Mouse (Mus musculus) forebrain, embryonic 11.5 days (tissue): Measurements from ENCODE around the gene Tldc1. TPM values are rescaled to one million over a fixed set of nuclear protein-coding genes. Genes with fewer than 3 reads are reported as not detected.
A peak's percentile ranks its signal among the peaks of the same experiment; 100 is the strongest.

Experiments
- ATAC-seq: fragments of 200-750 bp; cut with Nextera tagmentation; replicated peaks from 2 replicates; pipeline ENCODE4 v1.8.0; 2017; ENCODE audit warnings: moderate TSS enrichment; ENCODE audit not compliant: low FRiP score
- DNase-seq: peaks from one replicate; pipeline ENCODE4 v3.0.0-alpha.2; 2017; ENCODE audit warnings: low spot score
- H3K27ac ChIP-seq: fragments of 300-500 bp; sonication (generic); 2 replicates; pipeline ENCODE4 v1.5.1; 2014; ENCODE audit warnings: low read depth, low read length
- H3K27me3 ChIP-seq: fragments of 300-500 bp; sonication (generic); 2 replicates; pipeline ENCODE4 v1.6.1; 2014; ENCODE audit warnings: mild to moderate bottlenecking, low read length, mixed read lengths; ENCODE audit not compliant: control insufficient read depth, insufficient read depth
- H3K36me3 ChIP-seq: fragments of 300-500 bp; sonication (generic); 2 replicates; pipeline ENCODE4 v1.6.1; 2014; ENCODE audit warnings: mild to moderate bottlenecking, low read length, moderate library complexity, mixed read lengths; ENCODE audit not compliant: control insufficient read depth, insufficient read depth
- H3K4me1 ChIP-seq: fragments of 300-500 bp; sonication (generic); replicated peaks from 2 replicates; pipeline ENCODE4 v1.6.1; 2014; ENCODE audit warnings: low read length, mixed read lengths; ENCODE audit not compliant: control insufficient read depth, insufficient read depth
- H3K4me2 ChIP-seq: fragments of 300-500 bp; sonication (generic); 2 replicates; pipeline ENCODE4 v1.6.1; 2014; ENCODE audit warnings: low read depth, mild to moderate bottlenecking, low read length, moderate library complexity, mixed read lengths; ENCODE audit not compliant: severe bottlenecking
- H3K4me3 ChIP-seq: fragments of 300-500 bp; sonication (generic); 2 replicates; pipeline ENCODE4 v1.5.1; 2014; ENCODE audit warnings: low read depth, low read length
- H3K9ac ChIP-seq: fragments of 300-500 bp; sonication (generic); 2 replicates; pipeline ENCODE4 v1.6.1; 2014; ENCODE audit warnings: low read length
- H3K9me3 ChIP-seq: fragments of 300-500 bp; sonication (generic); 2 replicates; pipeline ENCODE4 v1.6.1; 2016; ENCODE audit warnings: low read length, mixed read lengths; ENCODE audit not compliant: control insufficient read depth
- WGBS: fragments of 180-500 bp; shearing (Covaris S2); extraction: QIAGEN DNeasy Blood & Tissue Kit; methylation state at CpG from one replicate; pipeline ENCODE4 v1.1.7; 2014; 5-methylcytosine and 5-hydroxymethylcytosine counted together
- polyA plus RNA-seq: library from polyadenylated mRNA; unstranded; fragments of >200 nt; fragmentation: Nextera tagmentation; extraction: Ambion mirVana; gene quantifications from 2 replicates; pipeline ENCODE4 v1.2.1, GENCODE M21; 2014

Gene Tldc1
- polyA plus RNA-seq, 1 experiment from 2014 or later = 13.4 TPM

DNA sequence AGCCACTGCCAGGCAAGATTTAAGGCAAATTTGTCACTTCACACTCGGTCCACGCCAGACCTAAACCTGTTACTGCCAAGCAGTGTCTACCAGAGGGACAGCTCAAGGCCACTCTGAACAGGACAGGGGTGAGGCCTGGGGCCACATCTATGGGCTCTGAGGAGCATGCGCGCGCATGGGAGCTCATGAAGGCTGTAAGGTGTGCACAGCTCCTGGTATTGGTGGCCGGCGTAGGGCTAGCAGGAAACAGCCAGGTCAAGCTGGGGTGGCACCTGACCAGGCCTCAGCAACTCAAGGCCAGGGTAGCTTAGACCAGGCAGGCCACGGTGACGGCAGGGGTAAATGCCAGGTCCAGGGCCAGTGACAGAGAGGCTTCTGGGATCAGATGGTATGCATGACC, 31.4 kb upstream of the Tldc1 start:
- 95% methylated on average over 9 of the region's 9 CpGs for WGBS
- Histone ChIP-seq H3K9ac (no peak overlapping the region), H3K4me3 (no peak overlapping the region), H3K4me2 (no peak overlapping the region), H3K27ac (no peak overlapping the region), H3K4me1 (peaks cover 3% of the 10 kb centered on the region; the same call in 1 of the 2 replicates), H3K36me3 (no peaks in the 10 kb centered on the region), H3K27me3 (no peaks in the 10 kb centered on the region), H3K9me3 (no peaks in the 10 kb centered on the region)
- ATAC-seq (peak; percentile 22; the same call in 1 of the 2 replicates), DNase-seq (no peak)

DNA sequence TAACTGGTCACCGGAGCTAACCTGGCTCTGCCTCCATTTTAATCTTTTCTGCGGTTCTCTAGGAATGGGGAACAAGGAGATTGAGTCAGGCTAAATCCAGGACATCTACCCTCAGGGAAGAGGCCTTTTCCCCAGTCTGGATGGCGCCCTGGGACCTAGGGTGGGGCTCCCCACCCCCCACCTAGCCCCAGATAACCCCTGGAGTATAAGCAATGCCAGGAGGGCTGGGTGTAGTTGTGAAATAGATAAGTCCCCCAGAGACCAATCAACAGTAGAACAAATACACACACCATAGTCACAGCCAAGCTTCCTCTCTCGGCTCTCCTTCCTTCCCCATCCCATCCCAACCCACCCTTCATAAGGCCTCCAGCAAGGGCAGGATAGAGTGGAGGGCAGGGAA, 29.5 kb upstream of the Tldc1 start:
- Histone ChIP-seq H3K9me3 (no peaks in the 10 kb centered on the region), H3K27ac (no peak overlapping the region), H3K36me3 (no peaks in the 10 kb centered on the region), H3K27me3 (no peaks in the 10 kb centered on the region), H3K9ac (no peak overlapping the region), H3K4me1 (peaks cover 3% of the 10 kb centered on the region; the same call in 1 of the 2 replicates), H3K4me2 (no peak overlapping the region), H3K4me3 (no peak overlapping the region)
- WGBS = 84% methylated on average over 4 of the region's 4 CpGs
- DNase-seq (no peak), ATAC-seq (no peak)

DNA sequence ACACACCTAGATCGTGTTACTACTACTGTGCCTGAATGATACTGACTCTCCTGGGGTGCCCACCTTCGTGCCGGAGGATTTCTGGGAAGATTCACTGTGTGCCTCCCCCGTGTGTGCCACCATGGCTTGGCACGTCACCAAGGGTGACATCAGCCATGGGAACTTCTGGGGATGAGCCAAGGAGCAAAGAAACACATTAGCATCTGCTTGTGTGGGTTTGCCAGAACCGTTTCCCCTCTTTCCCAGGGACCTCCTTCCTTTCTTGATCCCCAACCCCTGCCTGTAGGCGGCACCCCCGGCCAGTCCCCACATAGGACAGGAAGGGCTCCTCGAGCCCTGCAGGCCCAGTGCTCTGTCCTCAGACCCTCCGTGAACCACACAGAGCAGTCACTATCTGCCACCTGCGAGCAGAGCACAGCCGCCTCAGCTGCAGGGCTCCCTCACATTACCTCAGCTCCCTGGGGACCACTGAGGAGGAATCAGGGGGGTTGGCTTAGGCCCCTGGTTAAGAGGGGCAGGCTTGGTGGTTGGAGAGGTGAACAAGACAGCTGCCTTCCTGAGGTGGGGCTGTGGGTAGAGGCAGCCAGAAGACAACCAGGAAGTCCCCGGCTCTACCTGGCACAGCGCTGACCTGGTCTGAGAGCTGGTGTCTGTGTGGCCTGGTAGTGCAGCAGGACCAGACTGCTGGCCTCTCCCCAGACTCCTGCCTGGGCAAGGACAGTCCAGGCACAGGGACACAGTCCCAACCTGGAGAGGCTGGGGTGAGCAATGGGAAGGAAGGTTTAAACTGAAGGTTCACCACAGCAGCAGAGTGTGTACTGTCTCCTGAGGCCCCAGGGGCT, 28.4 kb upstream of the Tldc1 start:
- Histone ChIP-seq H3K4me3 (no peak overlapping the region), H3K27ac (no peak overlapping the region), H3K36me3 (no peaks in the 10 kb centered on the region), H3K4me2 (no peak overlapping the region), H3K9ac (no peak overlapping the region), H3K27me3 (no peaks in the 10 kb centered on the region), H3K9me3 (no peaks in the 10 kb centered on the region; the same call in 1 of the 2 replicates), H3K4me1 (peaks cover 3% of the 10 kb centered on the region; the same call in 1 of the 2 replicates)
- DNase-seq (no peak), ATAC-seq (no peak)
- WGBS = 83% methylated on average over 14 of the region's 14 CpGs

DNA sequence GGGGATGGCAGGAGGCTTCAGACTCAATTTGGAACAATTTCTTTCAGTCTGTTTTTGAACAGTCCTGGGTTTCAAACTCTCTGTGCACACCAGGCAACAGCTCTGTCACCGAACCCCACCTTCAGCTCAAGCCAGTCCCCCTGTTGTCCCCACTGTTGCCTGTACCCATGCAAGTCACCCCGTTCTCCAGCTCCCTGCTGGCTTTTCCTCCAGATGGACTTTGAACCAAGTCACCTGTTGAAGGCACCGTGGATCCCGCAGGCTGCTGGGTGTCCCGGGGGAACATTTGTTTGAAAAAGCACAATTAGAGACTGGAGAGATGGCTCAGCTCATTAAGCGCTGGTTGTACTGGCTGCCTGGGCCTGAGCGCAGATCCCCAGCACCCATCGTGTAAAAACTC, 27.1 kb upstream of the Tldc1 start:
- Histone ChIP-seq H3K27ac (no peak overlapping the region), H3K9me3 (no peaks in the 10 kb centered on the region; the same call in 1 of the 2 replicates), H3K4me3 (no peak overlapping the region), H3K9ac (no peak overlapping the region), H3K36me3 (no peaks in the 10 kb centered on the region), H3K27me3 (no peaks in the 10 kb centered on the region), H3K4me1 (peaks cover 4% of the 10 kb centered on the region; the same call in 1 of the 2 replicates), H3K4me2 (no peak overlapping the region)
- DNase-seq = no peak
- 75% methylated on average over 8 of the region's 8 CpGs for WGBS
- no peak for ATAC-seq

- H3K27ac ChIP-seq = no peak overlapping the region
- DNase-seq (no peak), ATAC-seq (no peak)
Observed at GRCm38 (mm10) chr8:119802592-119802991, 24.4 kb upstream of the Tldc1 start.

GRCm38 (mm10) chr8:119801168-119801567, 23.0 kb upstream of the Tldc1 start:
- Histone ChIP-seq H3K9ac (no peak overlapping the region), H3K27me3 (no peaks in the 10 kb centered on the region), H3K4me1 (peaks cover 13% of the 10 kb centered on the region), H3K36me3 (no peaks in the 10 kb centered on the region), H3K27ac (no peak overlapping the region), H3K4me3 (no peak overlapping the region), H3K4me2 (no peak overlapping the region), H3K9me3 (no peaks in the 10 kb centered on the region; the same call in 1 of the 2 replicates)
- 28% methylated on average over 4 of the region's 4 CpGs for WGBS
- ATAC-seq (no peak), DNase-seq (no peak)

More at GRCm38 (mm10) chr8:119802592-119802991, 24.4 kb upstream of the Tldc1 start:
- 100% methylated on average over 1 of the region's 1 CpGs for WGBS
- H3K36me3 ChIP-seq = no peaks in the 10 kb centered on the region
- H3K4me3 ChIP-seq = no peak overlapping the region
- no peak overlapping the region for H3K9ac ChIP-seq
- H3K27me3 ChIP-seq = no peaks in the 10 kb centered on the region
- no peak overlapping the region for H3K4me2 ChIP-seq
- peaks cover 13% of the 10 kb centered on the region for H3K4me1 ChIP-seq
- H3K9me3 ChIP-seq = no peaks in the 10 kb centered on the region; the same call in 1 of the 2 replicates

DNA sequence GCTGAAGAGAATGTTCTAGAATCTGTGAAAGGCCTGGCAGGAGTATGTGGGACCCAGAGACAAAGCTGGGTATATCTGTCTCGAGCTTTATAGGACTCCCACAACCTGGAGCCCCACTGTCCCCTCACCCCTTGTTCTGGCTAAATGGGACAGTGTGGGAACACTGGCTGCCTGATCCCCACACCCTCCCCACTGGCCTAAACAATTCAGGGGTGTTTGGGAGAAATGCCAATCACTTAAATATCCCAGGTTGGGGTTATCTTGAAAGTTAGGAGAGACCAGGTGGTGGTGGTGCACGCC, 20.7 kb upstream of the Tldc1 start:
- Histone ChIP-seq H3K27ac (peak overlapping the region; percentile 53), H3K36me3 (no peaks in the 10 kb centered on the region), H3K27me3 (no peaks in the 10 kb centered on the region), H3K9me3 (no peaks in the 10 kb centered on the region; the same call in 1 of the 2 replicates), H3K9ac (no peak overlapping the region; the same call in 1 of the 2 replicates), H3K4me2 (no peak overlapping the region), H3K4me3 (no peak overlapping the region), H3K4me1 (peaks cover 13% of the 10 kb centered on the region)
- ATAC-seq (peak; percentile 4; the same call in 1 of the 2 replicates), DNase-seq (no peak)
- WGBS = 54% methylated on average over 2 of the region's 2 CpGs

DNA sequence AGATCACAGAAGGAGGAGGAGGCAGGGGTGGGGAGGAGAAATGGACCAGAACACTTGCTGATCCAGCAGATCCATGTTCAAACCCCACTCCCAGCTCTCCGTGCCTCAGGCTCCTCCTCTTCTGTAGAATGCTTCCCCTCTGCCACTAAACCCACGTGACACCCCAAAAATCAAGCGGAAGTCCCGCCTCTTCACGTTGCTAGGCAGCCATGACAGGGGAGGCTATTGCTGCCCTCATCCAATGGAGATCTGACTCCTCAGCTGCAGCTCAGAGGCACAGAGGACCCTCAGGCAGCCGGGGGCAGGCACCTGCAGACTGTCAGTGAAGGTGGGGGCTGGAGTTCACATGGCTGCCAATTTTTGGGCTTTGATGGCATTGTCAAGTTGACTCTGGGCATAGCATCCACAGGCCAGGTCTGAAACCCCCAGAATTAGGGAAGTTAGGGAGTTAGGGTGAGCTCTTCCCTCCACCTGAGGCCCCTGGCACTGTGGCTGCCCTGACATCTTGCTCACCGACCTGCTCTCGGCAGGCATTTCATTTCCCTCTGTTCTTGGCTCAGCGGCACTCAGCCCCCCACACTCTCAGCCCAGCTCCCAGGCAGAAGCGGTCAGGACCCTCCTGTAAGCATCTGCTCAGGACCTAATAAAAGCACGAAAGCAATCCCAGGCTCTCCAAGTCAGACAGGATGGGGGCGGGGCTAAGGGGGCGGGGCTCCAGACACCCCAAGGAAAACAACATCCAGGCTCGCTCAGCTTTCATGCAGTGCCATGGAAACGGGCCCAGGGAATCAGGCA, 20.2 kb upstream of the Tldc1 start:
- DNase-seq (peak; percentile 79), ATAC-seq (peak; percentile 63)
- peak overlapping the region; percentile 6; the same call in 1 of the 2 replicates for H3K4me2 ChIP-seq
- peaks cover 13% of the 10 kb centered on the region for H3K4me1 ChIP-seq
- H3K36me3 ChIP-seq = no peaks in the 10 kb centered on the region
- H3K27me3 ChIP-seq = no peaks in the 10 kb centered on the region
- H3K27ac ChIP-seq = peak overlapping the region; percentile 66
- WGBS = 9% methylated on average over 15 of the region's 15 CpGs
- H3K9ac ChIP-seq = no peak overlapping the region; the same call in 1 of the 2 replicates
- no peaks in the 10 kb centered on the region; the same call in 1 of the 2 replicates for H3K9me3 ChIP-seq
- no peak overlapping the region for H3K4me3 ChIP-seq
